Mouse (Mus musculus): ENCODE data around the gene Asap3. TPM values are rescaled to one million over a fixed set of nuclear protein-coding genes. Genes with fewer than 3 reads are reported as not detected.

The Asap3 gene
- total RNA-seq, 2 experiments from 2014 or later: not detected

DNA sequence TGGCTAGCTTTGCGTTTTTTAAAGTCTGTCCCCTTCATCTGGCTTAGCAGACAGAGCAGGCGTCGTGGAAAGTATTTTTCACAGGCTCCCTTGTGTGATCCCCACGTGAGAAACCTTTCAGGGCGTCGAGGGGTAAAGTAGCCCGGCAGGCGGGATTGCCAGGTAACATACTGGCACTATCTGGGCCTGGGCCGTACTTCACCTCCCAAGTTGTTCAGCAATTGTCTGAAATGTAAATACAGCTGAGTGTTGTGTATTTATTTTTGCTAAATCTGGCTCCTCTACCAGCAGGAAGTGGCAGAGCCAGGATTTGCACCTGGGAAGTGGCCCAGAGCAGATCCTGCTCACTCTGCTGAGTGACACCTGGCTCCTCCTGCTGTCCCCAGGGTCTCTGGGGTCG lies 10.9 kb downstream of the Asap3 start:
- no peak for ATAC-seq (replicated peaks; ENCODE audit: low FRiP score, low TSS enrichment, poor library complexity, severe bottlenecking)

GRCm38 (mm10) chr4:136218595-136219214 lies 12.5 kb downstream of the Asap3 start:
- no peak for ATAC-seq (replicated peaks; ENCODE audit: low FRiP score, low TSS enrichment, poor library complexity, severe bottlenecking)

GRCm38 (mm10) chr4:136220133-136220775 lies 14.1 kb downstream of the Asap3 start:
- ATAC-seq (replicated peaks; ENCODE audit: low FRiP score, low TSS enrichment, poor library complexity, severe bottlenecking): no peak

DNA sequence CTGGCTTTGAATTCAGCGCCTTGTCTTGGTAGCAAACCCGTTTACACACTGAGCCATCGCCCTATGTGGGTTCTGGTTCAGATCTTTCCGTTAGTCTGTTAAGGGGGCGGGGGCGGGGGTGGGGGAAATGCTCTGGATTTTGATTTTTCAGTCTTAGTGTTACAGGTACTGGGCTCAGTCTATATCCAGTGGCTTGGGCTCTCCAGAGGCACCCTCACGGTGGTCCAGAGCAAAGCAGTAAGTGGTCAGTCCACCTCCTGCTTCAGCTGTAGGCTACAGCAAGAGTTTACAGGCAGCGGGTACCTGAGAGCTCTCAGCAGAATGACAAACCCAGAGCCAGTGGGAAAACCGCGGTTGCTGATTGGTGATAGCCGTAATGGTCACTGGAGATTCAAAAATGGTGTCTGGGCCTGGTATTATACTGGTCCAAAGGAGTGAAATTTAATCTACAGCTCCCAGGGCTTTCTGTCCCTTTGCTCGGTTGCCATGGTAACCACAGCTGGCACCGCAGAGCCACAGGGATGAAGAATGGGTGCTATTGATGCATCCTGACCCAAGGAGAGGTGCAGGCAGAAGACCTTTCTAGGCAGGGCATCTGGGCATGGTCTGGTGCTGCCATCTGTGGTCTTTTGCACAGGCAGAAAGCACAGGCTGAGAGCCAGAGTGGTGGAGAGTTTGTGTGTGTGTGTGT lies 17.5 kb downstream of the Asap3 start:
- ATAC-seq (replicated peaks; ENCODE audit: low FRiP score, low TSS enrichment, poor library complexity, severe bottlenecking): no peak

DNA sequence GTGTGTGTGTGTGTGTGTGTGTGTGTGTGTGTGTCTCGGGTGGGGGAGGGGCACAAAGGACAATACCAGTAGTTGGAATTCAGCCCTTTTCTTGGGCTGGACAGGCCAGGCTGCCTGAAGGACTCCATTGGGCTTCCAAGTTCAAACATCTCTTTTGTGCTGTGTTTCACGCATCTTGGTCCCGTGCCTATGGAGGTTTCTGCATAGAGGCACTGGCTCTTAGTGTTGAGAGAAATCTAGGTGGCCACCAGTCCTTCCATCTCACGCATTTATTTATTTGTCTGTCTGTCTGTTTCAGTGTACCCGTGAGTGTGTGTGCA lies 18.0 kb downstream of the Asap3 start:
- no peak for ATAC-seq (replicated peaks; ENCODE audit: low FRiP score, low TSS enrichment, poor library complexity, severe bottlenecking)

GRCm38 (mm10) chr4:136224677-136225460 lies 18.7 kb downstream of the Asap3 start:
- ATAC-seq (replicated peaks; ENCODE audit: low FRiP score, low TSS enrichment, poor library complexity, severe bottlenecking): no peak

GRCm38 (mm10) chr4:136227408-136227807 lies 21.2 kb downstream of the Asap3 start:
- ATAC-seq (replicated peaks; ENCODE audit: low FRiP score, low TSS enrichment, poor library complexity, severe bottlenecking): no peak

DNA sequence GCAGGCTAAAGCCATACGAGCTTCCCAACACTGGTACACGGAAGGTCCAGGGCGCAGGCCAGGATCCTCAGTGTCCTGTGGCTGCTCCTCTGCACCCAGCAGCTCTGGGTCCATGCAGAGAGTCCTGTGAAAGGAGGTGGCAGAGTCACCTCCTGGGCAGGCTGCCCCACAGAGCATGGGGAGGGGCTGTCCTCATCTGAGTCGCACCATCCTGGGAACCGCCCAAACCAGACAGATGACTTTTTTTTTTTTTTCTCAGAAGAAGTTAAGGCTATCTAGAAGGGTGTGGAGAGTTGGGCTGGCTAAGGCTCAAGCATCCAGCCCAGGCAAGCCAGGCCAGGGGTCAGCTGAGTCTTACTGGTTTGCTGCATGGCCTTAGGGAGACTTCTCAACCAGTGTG lies 22.5 kb downstream of the Asap3 start:
- ATAC-seq (replicated peaks; ENCODE audit: low FRiP score, low TSS enrichment, poor library complexity, severe bottlenecking): no peak

DNA sequence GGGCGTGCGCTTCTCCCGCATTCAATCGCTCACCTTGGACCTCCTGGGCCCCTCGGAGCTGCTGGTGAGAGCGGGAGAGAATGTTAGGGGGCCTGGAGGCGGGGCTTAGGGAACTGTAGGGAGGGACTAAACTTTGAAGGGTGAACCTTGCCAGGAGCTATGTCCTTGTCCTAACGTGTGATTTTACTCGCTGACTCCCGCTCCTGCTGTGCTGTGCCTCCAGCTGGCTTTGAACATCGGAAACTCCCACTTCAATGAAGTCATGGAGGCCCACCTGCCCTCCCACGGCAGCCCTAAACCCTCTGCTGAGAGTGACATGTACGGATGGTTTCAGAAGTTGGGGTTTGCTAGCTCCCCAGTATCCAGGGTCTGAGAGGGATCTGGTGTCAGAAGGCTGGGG lies 32.5 kb downstream of the Asap3 start:
- ATAC-seq (replicated peaks; ENCODE audit: low FRiP score, low TSS enrichment, poor library complexity, severe bottlenecking): no peak

- no peak for ATAC-seq (replicated peaks; ENCODE audit: low FRiP score, low TSS enrichment, poor library complexity, severe bottlenecking)
These were observed 32.9 kb downstream of the Asap3 start for GRCm38 (mm10) chr4:136239111-136239510.

DNA sequence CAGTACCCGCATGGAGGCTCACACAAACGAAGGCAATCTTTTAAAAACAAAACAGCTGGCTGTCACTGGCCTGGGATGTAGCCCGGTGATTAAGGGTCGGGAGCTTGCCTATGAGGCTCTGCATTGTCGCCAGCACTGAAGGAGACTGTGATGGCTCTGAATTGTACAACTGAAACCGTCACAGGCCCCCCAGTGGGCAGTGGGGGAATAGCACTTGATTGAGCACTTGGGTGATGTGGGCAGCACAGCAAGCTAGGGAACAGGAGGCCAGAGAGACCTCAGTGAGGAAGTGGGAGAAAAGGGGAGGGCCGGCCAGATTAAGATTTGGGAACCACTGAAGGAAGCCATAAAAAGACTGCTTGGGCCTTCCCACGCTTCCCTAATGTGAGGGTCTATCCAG lies 33.5 kb downstream of the Asap3 start:
- peak; percentile 80 for ATAC-seq (replicated peaks; ENCODE audit: low FRiP score, low TSS enrichment, poor library complexity, severe bottlenecking)

DNA sequence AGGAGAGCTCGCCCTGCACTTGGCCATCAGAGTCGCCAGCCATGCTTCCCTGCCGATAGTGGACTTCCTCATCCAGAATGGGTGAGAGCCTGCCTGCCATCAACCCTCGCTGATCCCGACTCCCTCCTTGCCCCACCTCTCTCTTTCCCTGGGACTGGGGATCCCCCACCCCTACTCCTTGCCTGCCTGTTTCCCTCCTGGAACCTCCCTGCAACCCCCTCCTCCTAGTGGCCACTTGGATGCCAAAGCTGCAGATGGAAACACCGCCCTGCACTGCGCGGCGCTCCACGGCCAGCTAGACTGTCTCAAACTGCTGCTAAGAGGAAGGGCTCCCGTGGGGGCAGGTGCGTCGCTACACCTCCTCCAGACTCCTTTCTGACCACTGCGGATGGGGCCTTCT lies 34.0 kb downstream of the Asap3 start:
- no peak for ATAC-seq (replicated peaks; ENCODE audit: low FRiP score, low TSS enrichment, poor library complexity, severe bottlenecking)

DNA sequence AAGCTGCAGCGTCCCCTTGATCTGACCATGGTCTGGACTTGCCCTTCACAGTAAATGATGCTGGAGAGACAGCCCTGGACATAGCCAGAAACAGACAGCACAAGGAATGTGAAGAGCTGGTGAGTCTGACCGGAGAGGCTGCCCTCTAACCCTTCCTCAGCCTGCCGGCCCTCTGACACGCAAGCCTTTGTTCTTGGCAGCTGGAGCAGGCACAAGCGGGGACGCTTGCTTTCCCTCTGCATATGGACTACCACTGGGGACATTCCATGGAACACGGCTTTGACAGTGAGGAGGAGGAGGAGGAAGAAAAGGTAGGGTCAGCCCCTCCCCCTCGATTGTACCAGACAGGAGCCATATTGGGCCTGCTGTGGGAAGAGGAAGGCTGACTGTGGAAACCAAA lies 34.8 kb downstream of the Asap3 start:
- ATAC-seq (replicated peaks; ENCODE audit: low FRiP score, low TSS enrichment, poor library complexity, severe bottlenecking): no peak

DNA sequence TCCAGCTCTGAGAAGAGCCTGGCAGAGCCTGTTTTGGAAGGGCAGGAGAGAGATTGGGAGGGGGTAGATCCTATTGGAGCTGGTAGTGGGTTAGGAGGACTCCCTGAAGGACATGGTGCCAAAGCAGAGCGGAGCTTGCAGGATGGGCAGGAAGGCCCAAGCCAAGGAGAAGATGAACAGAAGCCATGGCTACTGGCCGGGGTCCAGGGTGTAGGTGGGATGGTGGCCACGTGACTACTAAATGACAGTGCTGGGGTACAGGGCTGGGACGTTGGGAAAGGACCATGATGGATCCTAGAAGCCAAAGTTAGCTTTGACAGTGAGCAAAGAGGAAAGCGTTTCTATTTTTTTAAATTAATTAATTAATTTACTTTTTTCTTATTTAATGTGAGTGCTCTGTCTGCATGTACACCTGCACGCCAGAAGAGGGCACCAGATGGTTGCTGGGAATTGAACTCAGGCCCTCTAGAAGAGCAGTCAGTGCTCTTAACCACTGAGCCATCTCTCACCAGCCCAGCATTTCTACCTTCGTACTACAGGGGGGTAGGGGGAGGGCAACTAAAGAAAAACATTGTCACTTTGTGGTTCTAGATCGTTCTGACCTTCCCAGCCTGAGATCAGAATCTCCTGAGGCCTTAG lies 36.0 kb downstream of the Asap3 start:
- no peak for ATAC-seq (replicated peaks; ENCODE audit: low FRiP score, low TSS enrichment, poor library complexity, severe bottlenecking)

DNA sequence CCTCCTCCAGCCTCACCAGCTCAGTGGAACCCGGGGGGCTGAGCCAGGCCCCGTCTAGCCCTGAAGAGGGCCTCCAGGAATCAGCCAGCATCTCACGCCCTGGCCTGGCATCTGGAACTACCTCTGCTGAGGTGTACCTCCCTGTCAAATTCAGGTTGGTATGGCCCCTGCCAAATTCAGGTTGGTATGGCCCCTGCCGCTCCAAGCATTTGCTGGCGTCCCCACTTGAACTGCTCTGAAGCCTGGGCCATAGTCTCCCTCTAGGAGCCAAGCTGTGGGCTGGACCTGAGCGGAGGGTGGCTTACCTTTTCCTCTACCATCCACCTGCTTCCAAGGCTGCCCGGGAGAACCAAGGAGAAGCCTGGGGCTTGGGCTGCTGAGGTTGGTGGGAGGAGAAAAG lies 36.6 kb downstream of the Asap3 start:
- ATAC-seq (replicated peaks; ENCODE audit: low FRiP score, low TSS enrichment, poor library complexity, severe bottlenecking): no peak

GRCm38 (mm10) chr4:136244208-136244607 lies 38.0 kb downstream of the Asap3 start:
- ATAC-seq (replicated peaks; ENCODE audit: low FRiP score, low TSS enrichment, poor library complexity, severe bottlenecking): no peak

DNA sequence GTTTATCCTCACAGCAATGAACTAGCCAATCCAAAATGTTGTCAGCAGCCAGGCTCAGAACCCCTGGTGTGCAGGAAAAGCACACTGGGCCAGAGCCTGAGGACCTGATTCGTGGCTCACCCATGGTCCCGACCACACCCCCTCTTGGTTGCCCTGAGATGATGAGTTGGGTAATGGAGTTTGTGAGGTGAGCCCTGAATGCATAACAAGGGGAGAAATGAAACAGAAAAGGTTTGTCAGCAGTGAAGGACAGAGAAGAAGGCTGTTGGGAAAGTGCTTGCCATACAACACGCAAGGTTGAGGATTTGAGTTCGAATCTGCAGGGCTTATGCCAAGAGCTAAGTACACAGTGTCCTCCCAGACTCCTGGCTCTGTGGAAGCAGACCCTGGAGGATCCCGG lies 39.5 kb downstream of the Asap3 start:
- ATAC-seq (replicated peaks; ENCODE audit: low FRiP score, low TSS enrichment, poor library complexity, severe bottlenecking): no peak

DNA sequence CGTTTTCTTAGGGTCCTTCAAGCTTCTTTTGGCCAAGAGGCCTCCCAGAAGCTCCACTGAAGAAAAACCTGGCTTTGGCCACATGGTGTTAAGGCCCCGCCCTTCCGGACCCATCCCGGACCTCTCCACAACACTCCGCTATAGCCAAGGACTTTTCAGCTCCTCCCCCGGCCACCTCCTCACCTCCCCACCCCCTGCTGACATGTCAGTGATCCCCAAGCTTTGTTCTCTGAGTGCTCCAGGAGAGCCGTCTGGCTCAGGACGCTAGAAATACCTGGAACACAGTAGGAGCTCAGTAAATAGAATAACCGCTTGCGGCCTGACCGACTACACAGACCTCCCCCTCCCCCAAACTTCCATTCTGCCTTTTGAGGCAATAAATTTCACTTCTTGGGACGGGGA lies 40.4 kb downstream of the Asap3 start:
- ATAC-seq (replicated peaks; ENCODE audit: low FRiP score, low TSS enrichment, poor library complexity, severe bottlenecking): no peak

DNA sequence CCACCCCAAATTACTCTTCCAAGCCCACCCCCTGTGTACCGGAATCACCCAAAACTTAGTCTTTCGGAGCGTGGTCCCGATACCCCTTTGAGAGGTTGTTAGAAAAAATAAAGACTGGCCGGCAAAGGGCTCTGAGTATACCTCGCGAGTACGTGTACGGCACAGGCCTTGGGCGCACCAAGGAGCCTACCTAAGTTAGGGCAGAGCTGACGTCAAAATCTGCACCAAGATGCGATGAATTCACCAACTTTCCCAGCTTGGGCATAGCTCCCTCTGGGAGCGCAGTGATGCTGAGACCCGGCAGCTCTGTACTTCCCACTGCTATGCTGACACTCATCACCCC lies 41.2 kb downstream of the Asap3 start:
- ATAC-seq (replicated peaks; ENCODE audit: low FRiP score, low TSS enrichment, poor library complexity, severe bottlenecking): no peak
